Mouse (Mus musculus): ENCODE measurements around the gene Spg11. TPM values are rescaled to one million over a fixed set of nuclear protein-coding genes. Genes with fewer than 3 reads are reported as not detected.

The Spg11 gene
- polyA plus RNA-seq, 1 experiment from 2014 or later, result 4.7 TPM

GRCm38 (mm10) chr2:122143111-122143510 is 24.9 kb upstream of the Spg11 start:
- H3K36me3 ChIP-seq, result no peaks in the 10 kb centered on the region
- ATAC-seq (ENCODE audit: extremely low read depth, insufficient number of reproducible peaks, low FRiP score, low TSS enrichment), result no peak
- WGBS, result 78% methylated on average over 3 of the region's 3 CpGs

GRCm38 (mm10) chr2:122141332-122141967 is 23.3 kb upstream of the Spg11 start:
- Histone ChIP-seq H3K27ac (replicated peaks) (no peak overlapping the region), H3K9me3 (no peaks in the 10 kb centered on the region), H3K4me1 (peaks cover 3% of the 10 kb centered on the region; the same call in 1 of the 2 replicates), H3K36me3 (no peaks in the 10 kb centered on the region), H3K9ac (no peak overlapping the region), H3K4me3 (no peak overlapping the region), H3K4me2 (no peak overlapping the region), H3K27me3 (replicated peaks) (no peaks in the 10 kb centered on the region; the same call in 1 of the 2 replicates)
- no peak for ATAC-seq (ENCODE audit: extremely low read depth, insufficient number of reproducible peaks, low FRiP score, low TSS enrichment)
- 64% methylated on average over 5 of the region's 5 CpGs for WGBS

More at GRCm38 (mm10) chr2:122143111-122143510, 24.9 kb upstream of the Spg11 start:
- no peaks in the 10 kb centered on the region for H3K9me3 ChIP-seq
- no peak overlapping the region for H3K9ac ChIP-seq
- H3K4me1 ChIP-seq, result peaks cover 9% of the 10 kb centered on the region
- no peak overlapping the region for H3K4me2 ChIP-seq
- no peaks in the 10 kb centered on the region; the same call in 1 of the 2 replicates for H3K27me3 ChIP-seq (replicated peaks)
- no peak overlapping the region for H3K27ac ChIP-seq (replicated peaks)
- no peak overlapping the region for H3K4me3 ChIP-seq

- Histone ChIP-seq H3K4me2 (no peak overlapping the region), H3K9ac (no peak overlapping the region), H3K9me3 (no peaks in the 10 kb centered on the region), H3K36me3 (no peaks in the 10 kb centered on the region), H3K4me1 (0 out of 2 replicates have a peak, but pooled peaks cover 3% of the 10 kb centered on the region), H3K27me3 (replicated peaks) (no peaks in the 10 kb centered on the region; the same call in 1 of the 2 replicates), H3K27ac (replicated peaks) (no peak overlapping the region), H3K4me3 (no peak overlapping the region)
- 68% methylated on average over 2 of the region's 2 CpGs for WGBS
- no peak for ATAC-seq (ENCODE audit: extremely low read depth, insufficient number of reproducible peaks, low FRiP score, low TSS enrichment)
These were observed 22.6 kb upstream of the Spg11 start for GRCm38 (mm10) chr2:122140815-122141214.

- no peak overlapping the region for H3K4me2 ChIP-seq
- ATAC-seq (ENCODE audit: extremely low read depth, insufficient number of reproducible peaks, low FRiP score, low TSS enrichment), result 0 out of 2 replicates have a peak, but pooled peaks have one; percentile 25
- no peak overlapping the region for H3K27ac ChIP-seq (replicated peaks)
- WGBS, result 42% methylated on average over 5 of the region's 5 CpGs
- no peaks in the 10 kb centered on the region for H3K27me3 ChIP-seq (replicated peaks)
- no peak overlapping the region for H3K9ac ChIP-seq
- H3K36me3 ChIP-seq, result no peaks in the 10 kb centered on the region
- H3K9me3 ChIP-seq, result no peaks in the 10 kb centered on the region
- no peak overlapping the region for H3K4me3 ChIP-seq
- 0 out of 2 replicates have a peak, but pooled peaks cover 3% of the 10 kb centered on the region for H3K4me1 ChIP-seq
These were observed 19.8 kb upstream of the Spg11 start for GRCm38 (mm10) chr2:122137839-122138465.

- H3K9me3 ChIP-seq, result no peaks in the 10 kb centered on the region
- H3K27me3 ChIP-seq (replicated peaks), result no peaks in the 10 kb centered on the region
- no peak overlapping the region for H3K4me2 ChIP-seq
- WGBS, result 75% methylated on average over 2 of the region's 2 CpGs
- no peak for ATAC-seq (ENCODE audit: extremely low read depth, insufficient number of reproducible peaks, low FRiP score, low TSS enrichment)
- 0 out of 2 replicates have a peak, but pooled peaks cover 4% of the 10 kb centered on the region for H3K4me1 ChIP-seq
- H3K27ac ChIP-seq (replicated peaks), result no peak overlapping the region
- H3K4me3 ChIP-seq, result no peak overlapping the region
- no peak overlapping the region for H3K9ac ChIP-seq
- no peaks in the 10 kb centered on the region for H3K36me3 ChIP-seq
These were observed 14.4 kb upstream of the Spg11 start for GRCm38 (mm10) chr2:122132618-122133017.

GRCm38 (mm10) chr2:122132078-122132477 is 13.9 kb upstream of the Spg11 start:
- H3K36me3 ChIP-seq, result no peaks in the 10 kb centered on the region
- H3K9me3 ChIP-seq, result no peaks in the 10 kb centered on the region
- H3K4me3 ChIP-seq, result no peak overlapping the region
- H3K4me1 ChIP-seq, result 0 out of 2 replicates have a peak, but pooled peaks cover 5% of the 10 kb centered on the region
- H3K9ac ChIP-seq, result no peak overlapping the region
- 76% methylated on average over 2 of the region's 2 CpGs for WGBS
- ATAC-seq (ENCODE audit: extremely low read depth, insufficient number of reproducible peaks, low FRiP score, low TSS enrichment), result no peak
- no peak overlapping the region for H3K4me2 ChIP-seq
- no peaks in the 10 kb centered on the region for H3K27me3 ChIP-seq (replicated peaks)
- H3K27ac ChIP-seq (replicated peaks), result no peak overlapping the region

- no peak; the same call in 1 of the 2 replicates for ATAC-seq (ENCODE audit: extremely low read depth, insufficient number of reproducible peaks, low FRiP score, low TSS enrichment)
- H3K27me3 ChIP-seq (replicated peaks), result no peaks in the 10 kb centered on the region
- H3K4me2 ChIP-seq, result no peak overlapping the region
- no peak overlapping the region for H3K4me3 ChIP-seq
- H3K27ac ChIP-seq (replicated peaks), result no peak overlapping the region
- no peaks in the 10 kb centered on the region for H3K36me3 ChIP-seq
- H3K4me1 ChIP-seq, result peaks cover 17% of the 10 kb centered on the region
- H3K9ac ChIP-seq, result no peak overlapping the region
- no peaks in the 10 kb centered on the region for H3K9me3 ChIP-seq
- WGBS, result 85% methylated on average over 4 of the region's 4 CpGs
These were observed 9.4 kb upstream of the Spg11 start for GRCm38 (mm10) chr2:122127635-122128034.

GRCm38 (mm10) chr2:122126765-122127347 is 8.7 kb upstream of the Spg11 start:
- WGBS, result 44% methylated on average over 5 of the region's 5 CpGs
- Histone ChIP-seq H3K36me3 (no peaks in the 10 kb centered on the region), H3K27me3 (replicated peaks) (no peaks in the 10 kb centered on the region), H3K4me2 (no peak overlapping the region), H3K9ac (no peak overlapping the region), H3K4me3 (no peak overlapping the region), H3K9me3 (no peaks in the 10 kb centered on the region), H3K27ac (replicated peaks) (no peak overlapping the region), H3K4me1 (peaks cover 17% of the 10 kb centered on the region)
- ATAC-seq (ENCODE audit: extremely low read depth, insufficient number of reproducible peaks, low FRiP score, low TSS enrichment), result no peak

GRCm38 (mm10) chr2:122125680-122126572 is 7.7 kb upstream of the Spg11 start:
- ATAC-seq (ENCODE audit: extremely low read depth, insufficient number of reproducible peaks, low FRiP score, low TSS enrichment), result peak; percentile 15; the same call in 1 of the 2 replicates
- Histone ChIP-seq H3K9ac (no peak overlapping the region), H3K4me3 (no peak overlapping the region), H3K36me3 (no peaks in the 10 kb centered on the region), H3K4me2 (no peak overlapping the region), H3K9me3 (no peaks in the 10 kb centered on the region), H3K27ac (replicated peaks) (no peak overlapping the region), H3K27me3 (replicated peaks) (no peaks in the 10 kb centered on the region), H3K4me1 (peaks cover 17% of the 10 kb centered on the region)
- WGBS, result 35% methylated on average over 12 of the region's 12 CpGs

GRCm38 (mm10) chr2:122116888-122117287 is 1.3 kb downstream of the Spg11 start:
- no peak for ATAC-seq (ENCODE audit: extremely low read depth, insufficient number of reproducible peaks, low FRiP score, low TSS enrichment)

GRCm38 (mm10) chr2:122109714-122110113 is 8.5 kb downstream of the Spg11 start:
- H3K36me3 ChIP-seq, result peaks cover 61% of the 10 kb centered on the region

More at GRCm38 (mm10) chr2:122116888-122117287, 1.3 kb downstream of the Spg11 start:
- Histone ChIP-seq H3K27me3 (replicated peaks) (no peaks in the 10 kb centered on the region), H3K4me1 (peaks cover 15% of the 10 kb centered on the region), H3K9ac (no peak overlapping the region), H3K36me3 (peaks cover 21% of the 10 kb centered on the region), H3K27ac (replicated peaks) (no peak overlapping the region), H3K4me3 (peak overlapping the region; percentile 77; the same call in 1 of the 2 replicates), H3K9me3 (no peaks in the 10 kb centered on the region), H3K4me2 (peak overlapping the region; percentile 70)
- 89% methylated on average over 2 of the region's 2 CpGs for WGBS

More at GRCm38 (mm10) chr2:122109714-122110113, 8.5 kb downstream of the Spg11 start:
- Histone ChIP-seq H3K27me3 (replicated peaks) (no peaks in the 10 kb centered on the region), H3K9me3 (no peaks in the 10 kb centered on the region), H3K4me1 (peaks cover 14% of the 10 kb centered on the region), H3K4me2 (no peak overlapping the region), H3K4me3 (no peak overlapping the region), H3K27ac (replicated peaks) (peak overlapping the region; percentile 24; the same call in 1 of the 2 replicates), H3K9ac (no peak overlapping the region)
- WGBS, result 38% methylated on average over 4 of the region's 4 CpGs
- ATAC-seq (ENCODE audit: extremely low read depth, insufficient number of reproducible peaks, low FRiP score, low TSS enrichment), result no peak

Measured in heart, embryonic 13.5 days (tissue).